Mouse (Mus musculus) lung, embryonic 15.5 days (tissue): Measurements from ENCODE around the gene Snx30. TPM values are rescaled to one million over a fixed set of nuclear protein-coding genes. Genes with fewer than 3 reads are reported as not detected.
A peak's percentile ranks its signal among the peaks of the same experiment; 100 is the strongest.

Source experiments
- ATAC-seq: fragments of 200-750 bp; cut with Nextera tagmentation; 2 replicates; pipeline ENCODE4 v1.8.0; 2017; ENCODE audit warnings: moderate number of reproducible peaks, borderline replicate concordance; ENCODE audit not compliant: low FRiP score, low TSS enrichment; ENCODE audit errors: extremely low read depth
- H3K27ac ChIP-seq: fragments of 300-500 bp; sonication (generic); 2 replicates; pipeline ENCODE4 v1.5.1; 2015; ENCODE audit warnings: moderate library complexity, mild to moderate bottlenecking, inconsistent platforms
- H3K27me3 ChIP-seq: fragments of 300-500 bp; sonication (generic); 2 replicates; pipeline ENCODE4 v1.6.1; 2015; ENCODE audit warnings: inconsistent platforms
- H3K36me3 ChIP-seq: fragments of 300-500 bp; sonication (generic); 2 replicates; pipeline ENCODE4 v1.6.1; 2015; ENCODE audit warnings: inconsistent platforms
- H3K4me1 ChIP-seq: fragments of 300-500 bp; sonication (generic); 2 replicates; pipeline ENCODE4 v1.6.1; 2015; ENCODE audit warnings: inconsistent platforms
- H3K4me2 ChIP-seq: fragments of 300-500 bp; sonication (generic); 2 replicates; pipeline ENCODE4 v1.6.1; 2015; ENCODE audit warnings: inconsistent platforms, mild to moderate bottlenecking, moderate library complexity
- H3K4me3 ChIP-seq: fragments of 300-500 bp; sonication (generic); 2 replicates; pipeline ENCODE4 v1.5.1; 2015; ENCODE audit warnings: mild to moderate bottlenecking, inconsistent platforms
- H3K9ac ChIP-seq: fragments of 300-500 bp; sonication (generic); 2 replicates; pipeline ENCODE4 v1.6.1; 2015; ENCODE audit warnings: inconsistent platforms
- H3K9me3 ChIP-seq: fragments of 300-500 bp; sonication (generic); 2 replicates; pipeline ENCODE4 v1.6.1; 2016; ENCODE audit warnings: inconsistent platforms
- WGBS: fragments of 180-500 bp; shearing (Covaris S2); methylation state at CpG from one replicate; pipeline ENCODE4 v1.1.7; 2015; 5-methylcytosine and 5-hydroxymethylcytosine counted together
- polyA plus RNA-seq: library from polyadenylated mRNA; unstranded; fragments of >200 nt; fragmentation: Nextera tagmentation; extraction: Ambion mirVana; gene quantifications from 2 replicates; pipeline ENCODE4 v1.2.1, GENCODE M21; 2015

The Snx30 gene
- polyA plus RNA-seq, 1 experiment from 2014 or later, result 10.0 TPM

GRCm38 (mm10) chr4:59880725-59881124 lies 75.1 kb downstream of the Snx30 start:
- peak overlapping the region; percentile 29; the same call in 1 of the 2 replicates for H3K27ac ChIP-seq
- 62% methylated on average over 5 of the region's 5 CpGs for WGBS

GRCm38 (mm10) chr4:59881210-59881609 lies 75.6 kb downstream of the Snx30 start:
- H3K9me3 ChIP-seq, result no peaks in the 10 kb centered on the region
- no peaks in the 10 kb centered on the region for H3K27me3 ChIP-seq
- 75% methylated on average over 2 of the region's 2 CpGs for WGBS
- H3K4me2 ChIP-seq, result no peak overlapping the region
- ATAC-seq, result no peak
- H3K4me3 ChIP-seq, result no peak overlapping the region
- 0 out of 2 replicates have a peak, but pooled peaks cover 4% of the 10 kb centered on the region for H3K4me1 ChIP-seq
- no peak overlapping the region for H3K27ac ChIP-seq
- no peak overlapping the region for H3K9ac ChIP-seq
- peaks cover 4% of the 10 kb centered on the region; the same call in 1 of the 2 replicates for H3K36me3 ChIP-seq

More at GRCm38 (mm10) chr4:59880725-59881124, 75.1 kb downstream of the Snx30 start:
- H3K9ac ChIP-seq, result no peak overlapping the region
- no peak overlapping the region for H3K4me3 ChIP-seq
- H3K27me3 ChIP-seq, result no peaks in the 10 kb centered on the region
- H3K4me2 ChIP-seq, result no peak overlapping the region
- no peaks in the 10 kb centered on the region for H3K9me3 ChIP-seq
- no peak for ATAC-seq
- H3K36me3 ChIP-seq, result peaks cover 4% of the 10 kb centered on the region; the same call in 1 of the 2 replicates
- 0 out of 2 replicates have a peak, but pooled peaks cover 4% of the 10 kb centered on the region for H3K4me1 ChIP-seq

DNA sequence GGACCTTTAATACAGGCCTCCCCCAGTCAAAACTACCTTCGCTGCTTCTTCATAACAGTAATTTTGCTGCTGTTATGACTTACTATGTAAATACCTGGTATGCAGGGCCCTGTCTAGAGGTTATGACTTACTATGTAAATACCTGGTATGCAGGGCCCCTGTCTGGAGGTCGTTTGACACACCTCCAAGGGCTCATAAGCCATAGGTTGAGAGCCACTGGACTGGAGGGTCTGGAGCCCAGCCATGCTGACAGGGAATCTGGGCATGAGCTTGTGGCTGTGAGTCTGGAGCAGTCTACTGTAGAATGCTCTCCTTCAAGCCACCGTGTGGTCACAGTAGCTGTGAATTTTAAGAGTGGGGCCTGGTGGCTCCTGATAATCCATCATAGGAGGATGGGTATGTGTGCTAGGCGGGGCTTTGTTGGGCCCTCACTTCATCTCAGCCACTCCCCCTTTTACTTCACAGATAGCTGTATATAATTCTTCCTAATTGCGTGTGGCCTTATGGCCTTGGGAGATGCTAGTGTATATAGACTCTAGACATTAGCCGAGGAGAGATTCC lies 78.6 kb downstream of the Snx30 start:
- Histone ChIP-seq H3K4me2 (no peak overlapping the region), H3K4me1 (0 out of 2 replicates have a peak, but pooled peaks cover 4% of the 10 kb centered on the region), H3K27me3 (no peaks in the 10 kb centered on the region), H3K9ac (no peak overlapping the region), H3K36me3 (peaks cover 4% of the 10 kb centered on the region; the same call in 1 of the 2 replicates), H3K9me3 (no peaks in the 10 kb centered on the region), H3K27ac (no peak overlapping the region), H3K4me3 (no peak overlapping the region)
- peak; percentile 50; the same call in 1 of the 2 replicates for ATAC-seq
- 58% methylated on average over 6 of the region's 6 CpGs for WGBS

- H3K9me3 ChIP-seq, result no peaks in the 10 kb centered on the region
- no peaks in the 10 kb centered on the region for H3K36me3 ChIP-seq
- H3K4me2 ChIP-seq, result no peak overlapping the region
- ATAC-seq, result no peak
- no peak overlapping the region for H3K27ac ChIP-seq
- no peaks in the 10 kb centered on the region for H3K27me3 ChIP-seq
- no peak overlapping the region for H3K4me3 ChIP-seq
- 89% methylated on average over 6 of the region's 6 CpGs for WGBS
- no peak overlapping the region for H3K9ac ChIP-seq
- H3K4me1 ChIP-seq, result 0 out of 2 replicates have a peak, but pooled peaks cover 4% of the 10 kb centered on the region
Observed at GRCm38 (mm10) chr4:59886281-59886680, 80.6 kb downstream of the Snx30 start.

DNA sequence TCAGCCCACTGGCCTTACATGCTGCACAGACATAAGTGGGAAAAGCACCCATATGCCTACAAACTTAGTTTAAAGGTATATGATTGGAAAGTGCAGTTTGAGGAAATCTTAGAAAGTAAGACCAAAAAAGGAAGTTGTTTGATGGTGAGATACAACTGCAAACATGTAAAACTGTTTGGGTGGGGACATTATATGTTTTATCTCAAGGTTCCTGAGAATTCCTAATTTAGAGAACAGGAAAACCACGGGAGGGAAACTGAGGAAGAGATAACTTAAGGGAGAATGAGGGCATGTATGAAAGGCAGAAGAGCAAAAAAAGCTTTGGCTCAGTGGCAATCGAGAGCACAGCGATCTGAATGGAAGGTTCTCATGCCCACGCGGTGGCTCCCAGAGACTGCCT lies 81.4 kb downstream of the Snx30 start:
- Histone ChIP-seq H3K36me3 (no peaks in the 10 kb centered on the region), H3K9me3 (no peaks in the 10 kb centered on the region), H3K4me2 (no peak overlapping the region), H3K4me1 (0 out of 2 replicates have a peak, but pooled peaks cover 4% of the 10 kb centered on the region), H3K27me3 (no peaks in the 10 kb centered on the region), H3K4me3 (no peak overlapping the region), H3K27ac (no peak overlapping the region), H3K9ac (no peak overlapping the region)
- ATAC-seq, result no peak
- 91% methylated on average over 5 of the region's 5 CpGs for WGBS

DNA sequence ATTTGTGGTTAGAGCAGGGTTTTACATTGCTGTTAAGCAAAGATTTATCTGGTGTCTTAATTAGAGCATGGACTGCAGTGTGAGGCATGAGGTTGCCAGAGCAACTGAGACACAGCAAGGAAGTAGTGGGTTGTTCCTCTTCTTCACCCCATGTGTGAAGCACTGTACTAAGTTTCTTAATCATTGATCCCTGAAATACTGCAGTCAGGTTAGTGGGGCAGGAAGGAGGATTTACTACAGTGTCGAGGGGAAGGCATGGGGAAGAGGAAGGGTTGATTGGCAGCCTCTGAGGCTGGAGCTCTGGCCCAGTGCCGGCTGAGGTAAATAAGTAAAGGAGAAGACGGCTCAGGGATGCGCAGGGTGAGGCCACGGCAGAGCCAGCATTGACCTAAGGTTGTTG lies 82.4 kb downstream of the Snx30 start:
- Histone ChIP-seq H3K4me1 (0 out of 2 replicates have a peak, but pooled peaks cover 4% of the 10 kb centered on the region), H3K4me3 (no peak overlapping the region), H3K9ac (no peak overlapping the region), H3K9me3 (no peaks in the 10 kb centered on the region), H3K4me2 (no peak overlapping the region), H3K27me3 (no peaks in the 10 kb centered on the region), H3K36me3 (0 out of 2 replicates have a peak, but pooled peaks cover 4% of the 10 kb centered on the region), H3K27ac (no peak overlapping the region)
- ATAC-seq, result no peak
- WGBS, result 75% methylated on average over 5 of the region's 5 CpGs

DNA sequence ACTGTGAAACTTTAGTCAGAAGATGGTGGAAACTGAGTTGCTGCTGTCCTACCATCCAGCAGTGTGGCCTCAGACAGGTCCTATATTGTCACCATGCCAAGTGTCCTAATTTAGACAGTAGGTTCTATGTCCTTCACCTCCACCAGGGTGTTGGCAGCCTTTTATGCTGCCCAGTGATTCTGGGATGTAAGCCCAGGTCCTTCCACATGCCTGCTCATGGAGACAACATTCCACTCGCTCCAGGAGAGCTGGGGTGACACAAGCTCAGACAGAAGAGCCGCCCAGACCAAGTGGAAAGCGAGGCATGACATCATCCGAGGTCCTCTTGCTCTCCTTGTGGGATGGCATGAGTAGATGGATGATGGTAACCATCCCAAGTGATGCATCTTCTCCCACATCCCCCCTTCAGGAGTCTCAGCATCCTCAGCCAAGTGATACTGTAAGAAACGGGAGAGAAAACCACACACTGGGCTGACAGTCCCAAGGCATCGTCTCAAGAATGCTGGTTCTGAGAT lies 84.5 kb downstream of the Snx30 start:
- H3K4me2 ChIP-seq, result no peak overlapping the region
- no peak overlapping the region for H3K9ac ChIP-seq
- H3K36me3 ChIP-seq, result 0 out of 2 replicates have a peak, but pooled peaks cover 4% of the 10 kb centered on the region
- no peaks in the 10 kb centered on the region for H3K9me3 ChIP-seq
- H3K4me1 ChIP-seq, result no peaks in the 10 kb centered on the region
- no peak overlapping the region for H3K4me3 ChIP-seq
- no peak overlapping the region for H3K27ac ChIP-seq
- no peaks in the 10 kb centered on the region for H3K27me3 ChIP-seq
- 82% methylated on average over 6 of the region's 6 CpGs for WGBS
- ATAC-seq, result no peak

GRCm38 (mm10) chr4:59891723-59892416 lies 86.2 kb downstream of the Snx30 start:
- Histone ChIP-seq H3K4me1 (no peaks in the 10 kb centered on the region), H3K27me3 (no peaks in the 10 kb centered on the region), H3K4me3 (no peak overlapping the region), H3K9ac (no peak overlapping the region), H3K36me3 (0 out of 2 replicates have a peak, but pooled peaks cover 4% of the 10 kb centered on the region), H3K4me2 (no peak overlapping the region), H3K27ac (no peak overlapping the region), H3K9me3 (no peaks in the 10 kb centered on the region)
- WGBS, result 82% methylated on average over 10 of the region's 10 CpGs
- no peak for ATAC-seq

- no peak overlapping the region for H3K4me3 ChIP-seq
- no peaks in the 10 kb centered on the region for H3K9me3 ChIP-seq
- whole genome bisulfite sequencing, result 94% methylated on average over 5 of the region's 5 CpGs
- ATAC-seq, result no peak
- H3K4me2 ChIP-seq, result no peak overlapping the region
- H3K4me1 ChIP-seq, result no peaks in the 10 kb centered on the region
- no peaks in the 10 kb centered on the region for H3K27me3 ChIP-seq
- H3K27ac ChIP-seq, result no peak overlapping the region
- 0 out of 2 replicates have a peak, but pooled peaks cover 4% of the 10 kb centered on the region for H3K36me3 ChIP-seq
- H3K9ac ChIP-seq, result no peak overlapping the region
Observed at GRCm38 (mm10) chr4:59892731-59893130, 87.1 kb downstream of the Snx30 start.

DNA sequence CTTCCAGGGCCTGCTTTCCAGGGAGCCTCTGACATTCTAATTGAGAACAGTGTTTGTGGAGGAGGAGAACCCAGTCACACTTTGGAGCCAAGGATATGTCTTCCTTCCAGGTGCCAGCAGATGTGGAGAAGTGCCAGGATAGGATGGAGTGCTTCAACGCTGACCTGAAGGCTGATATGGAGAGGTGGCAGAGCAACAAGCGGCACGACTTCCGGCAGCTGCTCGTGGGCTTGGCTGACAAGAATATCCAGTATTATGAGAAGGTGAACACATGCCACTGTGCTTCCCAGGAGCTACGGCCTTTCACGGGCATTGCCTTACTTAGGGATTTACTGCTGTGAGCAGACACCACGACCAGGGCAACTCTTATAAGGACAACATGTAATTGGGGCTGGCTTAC lies 88.8 kb downstream of the Snx30 start:
- ATAC-seq, result no peak
- H3K4me2 ChIP-seq, result no peak overlapping the region
- H3K9me3 ChIP-seq, result no peaks in the 10 kb centered on the region
- 0 out of 2 replicates have a peak, but pooled peaks cover 4% of the 10 kb centered on the region for H3K36me3 ChIP-seq
- no peak overlapping the region for H3K9ac ChIP-seq
- H3K27me3 ChIP-seq, result no peaks in the 10 kb centered on the region
- no peaks in the 10 kb centered on the region for H3K4me1 ChIP-seq
- 79% methylated on average over 8 of the region's 8 CpGs for WGBS
- H3K4me3 ChIP-seq, result no peak overlapping the region
- no peak overlapping the region for H3K27ac ChIP-seq

- Histone ChIP-seq H3K27ac (no peak overlapping the region), H3K4me2 (no peak overlapping the region), H3K4me3 (no peak overlapping the region), H3K4me1 (no peaks in the 10 kb centered on the region), H3K9ac (no peak overlapping the region), H3K27me3 (no peaks in the 10 kb centered on the region), H3K36me3 (0 out of 2 replicates have a peak, but pooled peaks cover 4% of the 10 kb centered on the region), H3K9me3 (no peaks in the 10 kb centered on the region)
- no peak for ATAC-seq
- WGBS, result 90% methylated on average over 3 of the region's 3 CpGs
Observed at GRCm38 (mm10) chr4:59894977-59895575, 89.4 kb downstream of the Snx30 start.
